Mouse (Mus musculus) cerebral cortex, adult 2 months (tissue): ENCODE results near the gene 5730455P16Rik.

ENCODE experiments used
- WGBS: fragments of 180-500 bp; shearing (Covaris S2); methylation state at CpG from one replicate; pipeline ENCODE4 v1.1.7; 2018; 5-methylcytosine and 5-hydroxymethylcytosine counted together

5730455P16Rik gene

DNA sequence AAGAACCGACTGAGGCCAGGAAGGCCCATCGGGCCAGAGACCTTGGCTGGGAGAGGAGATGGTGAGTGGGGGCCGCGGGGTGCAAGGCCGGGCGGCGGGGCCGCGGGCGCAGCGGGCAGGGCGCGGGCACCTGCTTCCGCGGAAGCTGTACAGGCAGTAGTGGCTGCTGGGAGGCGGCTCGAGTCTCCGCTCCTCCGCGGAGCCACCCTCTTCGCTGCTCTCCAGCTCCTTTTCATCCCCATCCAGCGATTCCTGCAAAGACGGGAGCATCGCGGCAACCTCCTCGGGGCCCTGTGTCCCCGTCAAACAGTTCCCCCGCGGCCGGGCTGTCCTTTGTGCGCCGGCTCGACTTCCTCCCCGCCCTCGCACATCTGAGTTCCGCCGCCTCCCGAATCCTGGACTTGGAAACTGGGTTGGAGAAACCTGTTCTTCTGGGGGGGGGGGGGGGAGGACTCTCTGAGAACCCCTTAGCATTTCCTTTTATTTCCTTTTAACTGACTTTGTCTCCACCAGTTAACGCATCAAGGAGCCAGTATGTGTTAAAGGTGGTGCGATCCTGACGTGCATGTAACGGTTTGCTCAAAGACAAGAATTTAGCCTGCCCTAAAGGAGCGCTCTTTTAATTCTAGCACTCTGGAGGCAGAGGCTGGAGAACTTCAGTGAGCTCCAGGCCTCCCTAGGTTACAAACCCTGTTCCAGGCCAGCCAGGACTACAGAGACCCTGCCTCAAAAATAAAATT lies at the start of gene 5730455P16Rik:
TSS of gene 5730455P16Rik (minus strand) at position 323 of the 740 bp plus-strand sequence.
- 2% methylated on average over 40 of the region's 43 CpGs for WGBS

DNA sequence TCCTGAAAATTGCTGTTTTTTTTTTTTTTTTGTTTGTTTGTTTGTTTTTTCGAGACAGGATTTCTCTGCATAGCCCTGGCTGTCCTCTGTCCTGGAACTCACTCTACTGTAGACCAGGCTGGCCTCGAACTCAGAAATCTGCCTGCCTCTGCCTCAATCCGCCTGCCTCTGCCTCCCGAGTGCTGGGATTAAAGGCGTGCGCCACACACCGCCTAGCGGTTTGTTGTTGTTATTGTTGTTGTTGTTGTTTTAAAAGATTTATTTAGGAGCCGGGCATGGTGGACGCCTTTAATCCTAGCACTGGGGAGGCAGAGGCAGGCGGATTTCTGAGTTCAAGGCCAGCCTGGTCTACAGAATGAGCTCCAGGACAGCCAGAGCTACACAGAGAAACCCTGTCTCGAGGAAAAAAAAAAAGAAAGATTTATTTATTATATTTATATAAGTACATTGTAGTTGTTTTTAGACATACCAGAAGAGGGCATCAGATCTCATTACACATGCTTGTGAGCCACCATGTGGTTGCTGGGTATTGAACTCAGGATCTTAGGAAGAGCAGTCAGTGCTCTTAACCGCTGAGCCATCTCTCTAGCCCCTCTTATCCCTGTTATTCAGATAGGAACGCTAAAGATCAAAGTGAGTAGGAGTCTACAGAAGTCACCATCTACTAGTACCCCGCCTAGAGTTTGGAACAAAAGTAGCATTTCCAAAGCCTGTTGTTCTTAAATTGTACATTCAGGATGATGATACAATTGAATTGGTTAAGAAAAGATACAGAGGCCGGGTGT lies 48.4 kb upstream of the 5730455P16Rik start:
- WGBS = 81% methylated on average over 16 of the region's 16 CpGs

DNA sequence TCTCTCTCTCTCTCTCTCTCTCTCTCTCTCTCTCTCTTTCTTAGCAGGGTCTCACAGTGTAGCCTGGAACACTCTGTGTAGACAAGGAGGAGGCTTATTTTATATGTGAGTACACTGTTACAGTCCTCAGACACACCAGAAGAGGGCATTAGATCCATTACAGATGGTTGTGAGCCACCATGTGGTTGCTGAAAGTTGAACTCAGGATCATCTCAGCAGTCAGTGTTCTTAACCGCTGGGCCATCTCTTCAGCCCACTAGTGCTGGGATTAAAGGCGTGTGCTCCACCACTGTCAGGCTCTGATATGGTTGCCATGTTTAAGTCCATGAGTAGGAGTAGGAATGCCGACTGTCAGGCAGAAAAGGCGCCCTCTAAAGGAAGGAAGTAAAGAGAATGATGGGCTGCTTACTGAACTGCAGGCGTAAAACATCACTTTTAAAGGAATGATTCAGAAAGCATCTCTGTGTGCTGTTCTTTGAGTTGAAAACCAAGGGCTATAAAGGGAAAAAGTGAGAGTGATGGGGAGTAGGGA lies 47.5 kb upstream of the 5730455P16Rik start:
- WGBS = 52% methylated on average over 5 of the region's 5 CpGs

DNA sequence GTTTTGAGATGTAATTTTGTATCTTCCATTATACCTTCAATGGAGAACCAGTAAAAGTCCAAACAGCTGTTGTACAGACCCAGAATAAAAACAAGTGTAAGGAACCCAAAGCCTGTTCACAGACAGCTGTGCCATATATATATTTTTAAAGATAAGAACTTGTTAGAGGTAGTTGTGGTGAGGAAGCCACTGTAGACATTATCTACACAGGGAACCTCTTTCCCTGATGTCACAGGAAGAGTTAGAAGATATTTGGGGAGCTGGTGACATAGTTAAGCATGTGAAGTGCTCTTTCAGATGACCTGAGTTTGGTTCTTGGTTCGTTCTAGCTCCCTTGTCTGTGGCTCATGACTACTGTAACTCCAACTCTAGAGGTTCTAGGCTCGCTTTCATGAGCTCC lies 46.9 kb upstream of the 5730455P16Rik start:
- 90% methylated on average over 2 of the region's 2 CpGs for WGBS

DNA sequence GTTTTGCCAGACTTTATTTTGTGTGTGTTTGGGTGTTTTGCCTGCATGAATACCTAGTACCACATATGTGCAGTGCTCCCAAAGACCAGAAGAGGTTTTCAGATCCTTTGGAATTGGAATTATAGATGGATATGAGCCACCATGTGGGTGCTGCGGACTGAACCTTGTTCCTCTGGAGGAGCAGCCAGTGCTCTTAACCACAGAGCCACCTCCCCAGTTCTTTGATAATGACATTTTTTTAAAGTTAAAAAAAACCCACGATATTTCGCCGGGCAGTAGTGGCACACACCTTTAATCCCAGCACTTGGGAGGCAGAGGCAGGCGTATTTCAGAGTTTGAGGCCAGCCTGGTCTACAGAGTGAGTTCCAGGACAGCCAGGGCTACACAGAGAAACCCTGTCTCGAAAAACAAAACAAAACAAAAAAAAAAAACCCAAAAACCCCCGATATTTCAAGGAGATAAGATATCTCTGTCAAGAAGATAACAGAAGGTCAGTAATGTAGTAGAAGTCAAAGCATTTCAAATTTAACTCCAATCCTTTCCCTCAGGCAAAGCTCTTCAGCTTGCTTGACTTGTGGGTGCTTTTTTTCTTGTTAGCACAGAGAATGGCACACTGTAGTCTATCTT lies 43.7 kb upstream of the 5730455P16Rik start:
- 89% methylated on average over 7 of the region's 7 CpGs for WGBS

DNA sequence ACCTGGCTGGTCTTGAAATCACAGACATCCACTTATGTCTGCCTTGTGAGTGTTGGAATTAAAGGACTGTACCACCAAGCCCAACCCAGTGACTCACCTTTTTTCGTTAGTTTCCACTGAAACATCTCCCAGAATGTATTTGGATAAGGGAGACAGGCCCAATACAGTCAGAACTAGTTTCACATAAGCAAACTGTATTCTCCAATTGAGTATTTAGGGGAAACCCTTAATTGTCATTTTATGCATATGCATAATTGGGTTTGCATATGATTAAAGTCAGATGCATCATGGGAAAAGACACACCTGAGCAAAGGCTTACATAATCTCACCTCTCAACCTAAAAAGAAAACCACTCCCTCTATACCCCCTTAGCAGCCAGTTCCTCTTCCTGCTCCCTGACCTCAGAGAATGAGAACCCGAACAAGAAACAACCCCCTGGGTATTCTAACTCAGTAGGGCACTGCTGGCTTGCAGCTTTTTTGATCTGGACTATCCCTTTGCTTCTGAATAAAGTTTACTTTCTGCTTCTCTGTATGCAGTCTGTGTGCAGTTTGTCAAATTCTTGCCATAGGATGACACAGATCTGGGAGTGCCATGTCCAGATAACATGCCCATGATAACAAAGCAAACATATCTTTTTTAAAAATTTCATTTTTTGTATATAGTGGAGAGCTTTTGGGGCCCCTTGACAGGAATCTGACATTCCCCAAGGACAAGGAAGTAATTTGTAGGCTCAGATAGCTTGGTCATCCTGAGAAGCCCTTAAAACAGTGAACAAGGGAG lies 42.6 kb upstream of the 5730455P16Rik start:
- WGBS = 64% methylated on average over 2 of the region's 2 CpGs

DNA sequence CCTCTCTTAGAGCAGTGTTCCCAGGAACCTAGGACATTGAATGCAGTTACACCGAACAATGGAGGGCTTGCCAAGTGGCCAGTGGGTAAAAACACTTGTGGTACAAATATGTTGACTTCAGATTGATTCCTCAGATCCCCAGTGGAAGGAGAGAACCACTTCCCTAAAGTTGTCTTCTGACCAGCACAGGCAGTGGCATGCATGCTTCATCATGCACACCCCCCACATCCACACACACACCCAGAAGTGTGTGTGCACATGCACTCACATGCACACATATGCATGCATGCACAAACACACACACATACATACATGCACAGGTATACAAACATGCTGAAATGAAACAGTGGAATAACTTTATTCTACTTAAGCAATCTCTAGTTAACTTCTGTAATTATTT lies 41.9 kb upstream of the 5730455P16Rik start:
- 95% methylated on average over 1 of the region's 1 CpGs for whole genome bisulfite sequencing

DNA sequence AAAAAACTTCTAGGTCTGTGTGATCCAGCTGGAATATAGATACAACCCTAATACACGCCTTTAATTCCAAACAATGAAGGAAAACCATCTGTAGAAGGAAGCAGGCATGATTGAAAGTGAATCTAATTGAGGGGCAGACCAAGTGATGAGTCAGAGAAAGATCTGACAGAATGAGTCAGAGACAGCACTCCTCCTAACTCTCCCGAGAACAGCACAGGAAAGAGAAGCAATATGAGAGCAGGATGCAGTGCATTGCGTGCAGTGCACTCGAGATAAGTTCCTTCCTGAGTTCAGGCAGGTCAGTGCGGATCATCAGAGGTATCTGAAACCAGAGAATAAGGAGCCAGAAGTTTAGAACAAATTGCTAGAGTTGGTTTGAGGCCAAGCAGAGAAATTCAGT lies 39.3 kb upstream of the 5730455P16Rik start:
- 74% methylated on average over 5 of the region's 5 CpGs for WGBS

DNA sequence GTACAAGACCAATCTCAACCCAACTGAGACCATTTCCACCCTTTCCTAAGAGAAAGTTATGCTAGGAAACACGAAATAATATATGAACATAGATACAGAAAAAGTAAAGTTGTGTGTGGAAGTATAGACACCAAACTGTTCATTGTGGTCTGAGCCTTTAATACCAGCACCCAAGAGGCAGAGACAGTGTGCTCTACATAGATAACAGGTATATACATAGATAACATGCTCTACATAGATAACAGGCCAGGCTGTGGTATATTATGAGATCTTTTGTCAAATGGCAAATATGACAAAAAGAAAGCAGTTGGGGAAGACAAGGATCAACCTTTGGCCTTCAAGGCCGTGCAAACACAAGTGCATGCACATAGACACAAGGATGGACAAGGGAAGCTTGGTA lies 32.5 kb upstream of the 5730455P16Rik start:
- WGBS = 92% methylated on average over 2 of the region's 2 CpGs

DNA sequence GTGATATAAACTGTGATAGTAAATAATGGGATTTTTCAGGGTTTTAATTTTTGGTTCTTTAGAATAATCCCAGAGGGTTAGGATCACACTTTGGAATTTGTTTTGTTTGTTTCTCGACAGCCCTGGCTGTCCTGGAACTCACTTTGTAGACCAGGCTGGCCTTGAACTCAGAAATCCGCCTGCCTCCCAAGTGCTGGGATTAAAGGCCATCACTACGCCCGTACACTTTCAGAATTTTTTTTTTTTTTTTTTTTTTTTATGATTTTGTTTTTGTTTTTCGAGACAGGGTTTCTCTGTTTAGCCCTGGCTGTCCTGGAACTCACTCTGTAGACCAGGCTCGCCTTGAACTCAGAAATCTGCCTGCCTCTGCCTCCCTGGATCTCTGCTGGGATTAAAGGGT lies 30.0 kb upstream of the 5730455P16Rik start:
- WGBS = 96% methylated on average over 6 of the region's 6 CpGs

DNA sequence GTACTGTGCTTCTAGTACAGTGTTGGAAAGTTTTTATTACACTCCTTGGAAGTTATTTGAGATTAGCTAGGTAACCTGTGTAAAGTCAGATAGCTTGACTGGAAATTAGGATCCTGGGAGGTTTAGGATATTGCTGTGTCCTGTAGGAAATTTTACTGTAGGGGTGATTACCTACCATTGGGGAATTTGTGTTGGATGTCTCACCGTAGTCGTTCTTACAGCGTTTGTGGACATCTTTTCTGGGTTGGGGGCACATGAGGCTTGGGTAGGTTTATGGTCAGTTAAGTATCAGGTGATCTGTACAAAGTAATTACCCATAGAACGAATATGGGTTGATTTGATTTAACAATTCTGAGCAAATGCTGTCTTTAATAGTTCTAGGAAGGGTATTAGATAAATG lies 18.8 kb upstream of the 5730455P16Rik start:
- 90% methylated on average over 4 of the region's 4 CpGs for WGBS

DNA sequence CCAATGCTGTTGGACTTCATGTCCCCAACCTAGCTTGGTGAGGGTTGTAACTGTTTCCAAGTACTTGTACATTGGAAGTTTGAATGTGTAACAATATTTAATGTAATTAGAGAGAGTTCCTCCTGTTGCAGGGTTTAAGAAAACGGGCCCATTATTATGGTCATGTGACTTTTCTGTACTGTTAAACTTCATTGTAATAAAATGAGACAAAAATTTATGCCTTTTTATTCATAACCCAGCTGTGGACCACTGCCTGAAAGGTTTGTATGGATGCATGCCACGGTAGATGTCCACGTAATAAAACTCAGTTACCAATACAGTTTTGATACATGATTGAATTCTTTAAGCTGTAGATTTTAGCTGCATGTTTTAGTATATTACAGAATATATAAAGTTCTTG lies 18.1 kb upstream of the 5730455P16Rik start:
- WGBS = 78% methylated on average over 3 of the region's 3 CpGs

DNA sequence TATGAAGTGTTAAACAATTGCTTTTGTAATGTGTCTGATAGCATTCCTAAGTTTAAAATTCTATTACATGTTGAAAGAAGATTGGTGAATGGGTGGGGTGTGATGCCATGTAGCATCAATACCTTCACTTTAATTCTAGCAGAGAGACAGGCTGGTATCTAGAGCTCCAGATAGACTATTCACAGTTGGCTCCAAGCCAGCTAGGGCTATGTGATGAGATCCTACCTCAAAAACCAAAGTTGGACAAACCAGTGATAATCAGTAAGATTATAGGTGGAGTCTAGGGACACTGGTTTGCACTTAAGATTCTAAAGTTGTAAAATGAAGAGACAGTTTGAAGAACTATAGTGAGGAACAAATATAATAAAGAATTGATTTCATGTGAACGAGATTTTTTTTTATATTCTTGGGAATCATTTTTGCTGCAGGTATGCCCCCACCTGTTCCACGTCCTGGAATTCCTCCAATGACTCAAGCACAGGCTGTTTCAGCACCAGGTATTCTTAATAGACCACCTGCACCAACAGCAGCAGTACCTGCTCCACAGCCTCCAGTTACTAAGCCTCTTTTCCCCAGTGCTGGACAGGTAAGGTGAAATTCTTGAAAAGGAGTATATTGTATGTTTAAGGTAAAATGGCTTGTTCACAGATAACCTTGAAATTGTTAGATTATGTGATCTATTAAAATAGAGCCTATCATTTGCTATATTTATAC lies 13.7 kb upstream of the 5730455P16Rik start:
- WGBS = 90% methylated on average over 2 of the region's 2 CpGs

DNA sequence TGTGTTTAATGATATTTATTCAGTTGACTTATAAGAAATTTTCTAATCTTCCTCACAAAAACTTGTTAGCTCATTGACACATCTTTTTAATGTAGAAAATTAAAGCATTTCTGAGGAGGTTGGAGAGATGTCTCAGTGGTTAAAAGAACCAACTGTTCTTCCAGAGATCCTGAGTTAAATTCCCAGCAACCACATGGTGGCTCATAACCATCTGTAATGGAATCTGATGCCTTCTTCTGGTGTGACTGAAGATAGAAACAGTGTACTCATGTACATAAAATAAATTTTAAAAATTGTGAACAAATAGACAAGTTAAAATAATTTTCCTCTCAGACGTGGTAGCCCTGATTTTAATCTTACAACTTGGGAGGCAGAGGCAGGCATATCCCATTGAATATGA lies 12.1 kb upstream of the 5730455P16Rik start:
- WGBS = 56% methylated on average over 1 of the region's 1 CpGs

DNA sequence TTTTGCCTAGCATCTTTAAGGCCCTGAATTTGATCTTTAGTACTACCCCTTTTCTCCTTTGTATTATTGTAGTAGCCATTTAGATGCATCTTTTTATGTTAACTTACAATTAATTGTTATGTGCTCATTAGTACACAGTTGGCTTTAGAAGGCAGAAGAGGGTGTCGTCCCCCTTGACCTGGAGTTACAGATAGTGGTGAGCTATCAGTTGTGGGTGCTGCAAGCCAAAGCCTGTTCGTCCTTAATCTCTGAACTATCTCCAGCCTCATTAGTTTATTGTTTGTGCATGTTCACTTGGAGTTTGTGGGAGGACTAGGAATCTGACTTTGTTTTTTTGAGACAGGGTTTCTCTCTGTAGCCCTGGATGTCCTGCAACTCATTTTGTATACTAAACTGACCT lies 9.0 kb upstream of the 5730455P16Rik start:
- 45% methylated on average over 2 of the region's 2 CpGs for WGBS

DNA sequence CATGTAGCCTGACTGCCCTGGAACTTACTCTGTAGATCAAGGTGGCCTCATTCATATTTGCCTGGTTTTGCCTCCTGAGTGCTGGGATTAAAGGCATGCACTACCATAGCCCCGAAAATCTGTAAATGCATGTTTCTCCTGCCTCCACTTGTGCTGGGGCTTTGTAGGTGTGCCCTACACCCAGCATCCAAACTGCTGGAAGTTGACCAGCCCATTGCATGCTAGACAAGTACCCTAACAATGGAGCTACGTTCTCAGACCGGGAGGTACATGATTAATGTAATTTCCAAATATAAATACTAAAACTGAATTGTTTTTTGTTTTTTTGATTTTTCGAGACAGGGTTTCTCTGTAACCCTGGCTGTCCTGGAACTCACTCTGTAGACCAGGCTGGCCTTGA lies 7.2 kb upstream of the 5730455P16Rik start:
- 9% methylated on average over 4 of the region's 4 CpGs for WGBS

DNA sequence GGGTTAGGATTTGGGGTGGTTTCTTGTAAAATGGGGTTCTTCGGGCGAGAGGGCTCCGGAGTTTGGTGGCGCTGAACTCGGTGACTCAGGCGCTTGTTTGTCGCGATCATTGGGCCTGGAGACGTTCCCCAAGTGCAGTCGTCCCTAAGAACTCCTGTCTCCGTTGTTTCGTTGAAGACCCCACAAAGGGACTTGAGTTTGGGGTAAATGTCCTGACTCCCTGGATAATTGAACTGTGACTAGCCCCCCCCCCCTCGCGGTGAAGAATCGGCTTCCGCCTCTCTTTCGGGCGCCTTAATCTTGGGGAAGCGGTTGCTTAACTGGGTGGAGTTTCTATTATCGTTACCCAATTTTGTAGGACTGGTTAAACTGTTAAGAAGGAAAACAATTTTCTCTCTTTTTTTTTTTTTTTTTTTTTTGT lies 5.8 kb upstream of the 5730455P16Rik start:
- under 1% methylated on average over 20 of the region's 20 CpGs for WGBS

DNA sequence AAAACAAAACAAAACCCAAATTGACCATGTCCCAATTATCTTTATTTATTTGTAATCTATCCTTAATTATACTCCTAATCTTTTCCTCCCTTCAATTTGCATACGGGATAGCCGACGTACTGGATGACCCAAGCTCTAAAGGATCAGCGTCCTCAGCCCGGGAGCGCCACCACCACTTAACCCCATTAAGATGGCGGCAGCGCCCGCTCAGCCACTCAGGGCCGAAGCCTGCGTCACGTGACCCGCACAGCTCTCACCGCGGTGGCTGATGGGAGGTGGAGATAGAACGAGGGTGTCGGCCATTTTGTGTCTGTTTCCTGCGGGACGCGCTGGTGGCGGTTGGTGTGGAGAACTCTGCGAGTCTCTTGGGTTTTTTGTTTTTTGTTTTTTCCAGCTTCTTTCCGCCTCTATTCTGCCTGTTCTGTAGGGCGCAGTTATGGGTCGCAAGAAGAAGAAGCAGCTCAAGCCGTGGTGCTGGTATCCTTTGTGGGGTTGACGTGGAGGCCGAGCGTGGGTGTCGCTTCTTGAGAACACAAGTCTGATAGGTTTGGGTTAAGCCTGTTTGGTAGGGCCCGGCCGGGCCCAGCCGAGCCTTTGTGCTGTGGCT lies 5.3 kb upstream of the 5730455P16Rik start, which contains the start of gene Zfp207:
TSS of gene Zfp207 (plus strand) at position 261 of the 607 bp plus-strand sequence.
- under 1% methylated on average over 33 of the region's 33 CpGs for WGBS

DNA sequence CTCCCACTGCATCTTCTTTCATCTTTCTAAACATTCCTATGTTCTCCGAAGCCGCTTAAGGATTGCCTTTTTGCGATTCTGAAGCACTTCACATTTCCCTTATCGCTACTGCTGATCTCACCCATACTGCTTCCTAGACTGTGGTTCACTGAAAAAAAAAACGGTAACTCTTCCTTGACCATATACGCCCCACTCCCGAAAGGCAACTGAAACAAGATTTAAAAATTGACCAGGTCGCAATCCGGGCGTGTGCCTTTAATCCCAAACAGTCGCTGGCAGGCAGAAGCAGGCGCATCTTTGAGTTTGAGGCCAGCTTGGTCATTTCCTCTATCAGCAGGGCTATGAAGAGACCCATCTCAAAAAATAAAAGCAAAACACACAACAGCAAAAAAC lies 4.8 kb upstream of the 5730455P16Rik start:
- WGBS = 3% methylated on average over 12 of the region's 12 CpGs

DNA sequence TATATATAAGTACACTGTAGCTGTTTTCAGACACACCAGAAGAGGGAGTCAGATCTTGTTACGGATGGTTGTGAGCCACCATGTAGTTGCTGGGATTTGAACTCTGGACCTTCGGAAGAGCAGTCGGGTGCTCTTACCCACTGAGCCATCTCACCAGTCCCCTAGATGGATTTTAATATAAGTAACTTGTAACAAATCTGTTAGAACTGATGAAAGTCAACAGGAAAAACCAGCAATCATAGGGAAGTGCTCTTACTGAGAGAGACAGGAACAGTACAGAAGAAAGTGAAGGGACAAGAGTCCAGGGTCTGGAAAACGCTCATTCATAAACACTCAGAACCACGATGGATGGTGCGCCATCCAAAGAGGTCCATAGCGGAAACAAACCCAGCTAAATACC lies 1.4 kb upstream of the 5730455P16Rik start:
- WGBS = 94% methylated on average over 7 of the region's 7 CpGs
